Mouse (Mus musculus) small intestine, adult 2 months (tissue): ENCODE data around the gene Cd200r4. TPM values are rescaled to one million over a fixed set of nuclear protein-coding genes. Genes with fewer than 3 reads are reported as not detected.

Experiments
- H3K27ac ChIP-seq: fragments of 200-500 bp; 2 replicates; pipeline ENCODE4 v1.5.1; 2012; ENCODE audit warnings: low read depth, low read length, control low read depth, inconsistent platforms; ENCODE audit not compliant: insufficient read depth
- H3K27me3 ChIP-seq: fragments of 200-500 bp; 2 replicates; pipeline ENCODE4 v1.6.1; 2012; ENCODE audit warnings: mild to moderate bottlenecking, moderate library complexity, low read length, inconsistent platforms; ENCODE audit not compliant: control insufficient read depth, insufficient read depth
- H3K36me3 ChIP-seq: fragments of 200-500 bp; 2 replicates; pipeline ENCODE4 v1.6.1; 2012; ENCODE audit warnings: mild to moderate bottlenecking, low read length, control low read depth, inconsistent platforms; ENCODE audit not compliant: control insufficient read depth, insufficient read depth
- H3K4me1 ChIP-seq: fragments of 200-500 bp; 2 replicates; pipeline ENCODE4 v1.6.1; 2012; ENCODE audit warnings: low read length, inconsistent platforms, mixed read lengths; ENCODE audit not compliant: control insufficient read depth, insufficient read depth, insufficient read length
- H3K4me3 ChIP-seq: fragments of 200-500 bp; 2 replicates; pipeline ENCODE4 v1.5.1; 2012; ENCODE audit warnings: low read depth, mild to moderate bottlenecking, control low read depth, inconsistent platforms, low read length, moderate library complexity
- CTCF ChIP-seq: fragments of 200-500 bp; IDR thresholded peaks from 2 replicates; pipeline ENCODE4 v1.5.1; 2012; ENCODE audit warnings: low read depth, mild to moderate bottlenecking, control low read depth, inconsistent platforms, low read length, moderate library complexity, mixed read lengths; ENCODE audit not compliant: insufficient replicate concordance, insufficient read length; ENCODE audit errors: extremely low read depth
- POLR2A ChIP-seq: fragments of 200-500 bp; IDR thresholded peaks from 2 replicates; pipeline ENCODE4 v1.6.1; 2012; ENCODE audit warnings: low read depth, mild to moderate bottlenecking, control low read depth, inconsistent platforms, low read length, moderate library complexity
- WGBS: fragments of 180-500 bp; shearing (Covaris S2); methylation state at CpG from one replicate; pipeline ENCODE4 v1.1.7; 2018; 5-methylcytosine and 5-hydroxymethylcytosine counted together
- polyA plus RNA-seq: library from polyadenylated mRNA; depleted of rRNA; stranded (reverse); fragments of >200 nt; gene quantifications from 2 replicates; pipeline ENCODE4 v1.2.3, GENCODE M21; 2012

Gene Cd200r4
- polyA plus RNA-seq, 1 experiment = 1.3 TPM

DNA sequence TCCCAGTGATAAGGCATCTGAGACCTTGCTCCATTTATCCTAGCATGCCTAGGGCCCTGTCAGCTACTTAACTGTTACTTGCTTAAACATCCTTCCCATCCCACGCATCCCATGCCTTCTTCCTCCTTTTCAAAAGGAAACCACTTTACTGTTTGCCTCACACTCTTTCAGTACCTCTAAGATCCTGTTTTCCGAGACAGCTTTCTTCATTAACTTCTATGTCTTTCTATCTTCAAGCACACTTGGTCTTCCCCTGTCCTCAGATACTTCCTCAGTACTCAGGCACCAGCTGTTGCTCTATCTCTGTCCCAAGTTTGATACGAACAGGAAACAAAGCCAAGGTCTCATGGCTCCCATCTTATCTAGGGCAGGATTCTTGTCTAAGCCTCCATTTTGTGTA is 37.9 kb upstream of the Cd200r4 start:
- Histone ChIP-seq H3K27ac (no peak overlapping the region), H3K4me1 (peaks cover 2% of the 10 kb centered on the region; the same call in 1 of the 2 replicates), H3K27me3 (no peaks in the 10 kb centered on the region), H3K4me3 (no peak overlapping the region), H3K36me3 (no peaks in the 10 kb centered on the region)
- 72% methylated on average over 3 of the region's 3 CpGs for WGBS
- TF ChIP-seq CTCF (no peak), POLR2A (no peak)

DNA sequence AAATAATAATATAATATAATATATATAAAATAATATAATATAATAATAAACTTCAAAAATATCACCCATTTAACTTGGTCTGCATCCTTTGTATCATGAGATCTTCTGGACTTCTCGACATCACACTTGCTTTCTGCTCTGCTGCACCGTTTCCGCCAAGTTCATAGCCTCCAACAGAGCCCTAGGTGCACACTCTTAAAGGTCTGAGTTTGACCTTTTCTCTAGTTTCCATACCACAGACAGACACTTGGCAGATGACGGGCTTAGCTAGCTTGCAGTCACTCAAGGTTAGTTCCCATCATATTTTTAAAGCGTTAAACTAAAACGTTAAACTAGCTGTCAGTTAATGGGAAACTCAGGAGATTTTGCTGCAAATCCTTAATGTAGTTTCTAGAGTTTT is 37.3 kb upstream of the Cd200r4 start:
- TF ChIP-seq CTCF (no peak), POLR2A (no peak)
- no peak overlapping the region for H3K4me3 ChIP-seq
- 84% methylated on average over 6 of the region's 6 CpGs for WGBS
- H3K36me3 ChIP-seq = no peaks in the 10 kb centered on the region
- H3K27me3 ChIP-seq = no peaks in the 10 kb centered on the region
- H3K27ac ChIP-seq = no peak overlapping the region
- H3K4me1 ChIP-seq = peaks cover 2% of the 10 kb centered on the region; the same call in 1 of the 2 replicates

DNA sequence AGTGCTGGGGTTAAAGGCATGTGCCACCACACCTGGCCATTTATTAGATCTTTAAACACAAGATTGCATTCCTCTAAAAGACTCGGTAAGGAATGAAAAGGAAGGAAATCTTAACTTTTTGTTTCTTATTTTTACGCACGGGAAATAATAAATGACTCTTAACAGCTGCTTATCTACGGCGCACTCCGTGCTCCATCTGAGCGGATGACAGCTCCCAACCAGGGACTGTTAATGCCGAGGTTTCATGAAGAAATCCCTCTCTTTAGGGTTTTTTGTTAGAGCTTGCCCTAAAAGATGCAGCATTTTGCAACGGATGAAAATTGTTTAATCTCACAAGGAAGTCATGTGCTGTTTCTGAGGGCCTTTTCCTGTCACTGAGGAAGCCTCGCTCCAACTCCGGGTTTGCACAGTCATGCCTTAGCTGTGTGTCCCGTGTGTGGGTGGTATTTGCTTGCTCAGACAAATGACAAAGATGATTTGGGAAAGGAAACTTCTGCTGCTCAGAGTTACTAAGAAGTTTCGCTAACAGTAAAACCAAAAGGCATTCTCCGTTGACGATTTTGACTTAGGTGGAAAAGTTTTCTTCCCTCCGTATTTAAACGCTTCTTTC is 32.9 kb upstream of the Cd200r4 start:
- 53% methylated on average over 17 of the region's 17 CpGs for WGBS
- TF ChIP-seq CTCF = no peak
- TF ChIP-seq POLR2A = no peak
- H3K4me3 ChIP-seq = peak overlapping the region; percentile 3; the same call in 1 of the 2 replicates
- H3K4me1 ChIP-seq = no peaks in the 10 kb centered on the region
- no peak overlapping the region for H3K27ac ChIP-seq
- no peaks in the 10 kb centered on the region for H3K36me3 ChIP-seq
- H3K27me3 ChIP-seq = no peaks in the 10 kb centered on the region; the same call in 1 of the 2 replicates

DNA sequence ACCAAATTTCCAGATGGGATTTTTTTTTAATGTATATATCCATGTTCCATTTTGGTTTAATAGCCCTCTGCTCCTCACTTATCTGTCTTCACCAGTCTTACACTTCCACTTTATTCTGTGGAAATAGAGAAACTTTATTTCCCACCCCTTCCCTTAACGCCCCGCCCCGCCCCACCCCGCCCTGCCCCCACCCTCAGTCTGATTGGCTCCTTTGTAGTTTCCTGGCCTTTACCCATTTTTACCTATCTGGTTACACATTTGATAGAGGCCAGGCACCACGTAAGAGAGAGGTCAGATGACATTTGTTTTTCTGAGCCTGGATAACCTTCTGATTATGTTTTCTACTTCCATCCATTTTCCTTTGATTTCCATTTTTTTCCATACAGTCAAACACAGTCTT is 32.0 kb upstream of the Cd200r4 start:
- 75% methylated on average over 5 of the region's 5 CpGs for WGBS
- TF ChIP-seq POLR2A = no peak
- no peak for TF ChIP-seq CTCF
- no peak overlapping the region for H3K4me3 ChIP-seq

DNA sequence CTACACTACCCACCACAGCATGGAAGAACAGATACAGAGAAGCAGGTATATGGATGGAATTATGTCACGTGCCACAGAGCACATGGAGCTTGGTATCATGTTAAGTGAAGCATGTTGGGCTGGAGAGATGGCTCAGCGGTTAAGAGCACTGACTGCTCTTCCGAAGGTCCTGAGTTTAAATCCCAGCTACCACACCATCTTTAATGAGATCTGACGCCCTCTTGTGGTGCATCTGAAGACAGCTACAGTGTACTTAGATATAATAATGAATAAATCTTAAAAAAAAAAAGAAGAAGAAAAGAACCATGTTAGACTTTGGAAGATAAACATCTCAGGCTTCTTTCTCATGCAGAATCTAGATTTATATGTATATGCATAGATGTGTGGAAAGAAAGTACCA is 30.8 kb upstream of the Cd200r4 start:
- no peaks in the 10 kb centered on the region for H3K4me1 ChIP-seq
- TF ChIP-seq POLR2A (no peak), CTCF (no peak)

More for the DNA sequence above, 32.0 kb upstream of the Cd200r4 start:
- Histone ChIP-seq H3K27ac (no peak overlapping the region), H3K4me1 (no peaks in the 10 kb centered on the region), H3K36me3 (no peaks in the 10 kb centered on the region), H3K27me3 (no peaks in the 10 kb centered on the region; the same call in 1 of the 2 replicates)

DNA sequence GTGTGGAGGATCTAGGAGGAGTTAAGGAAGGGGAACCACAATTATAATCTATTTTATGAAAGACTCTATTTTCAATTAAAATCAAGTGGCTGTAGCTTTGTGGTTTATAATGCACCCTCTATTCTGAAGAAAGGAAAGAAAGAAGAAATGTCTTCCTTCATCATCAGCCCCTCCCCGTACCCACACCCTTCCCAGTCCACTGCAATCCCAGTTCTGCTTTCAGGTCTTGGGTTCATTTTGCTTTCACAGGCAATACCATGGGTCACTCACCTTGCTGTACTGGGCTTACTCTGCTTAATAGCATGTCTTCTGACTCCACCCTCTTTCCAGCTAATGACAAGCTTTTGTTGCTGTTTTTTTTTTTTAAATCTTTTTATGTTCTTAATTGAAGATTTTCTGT is 24.6 kb upstream of the Cd200r4 start:
- 83% methylated on average over 1 of the region's 1 CpGs for WGBS
- Histone ChIP-seq H3K36me3 (no peaks in the 10 kb centered on the region), H3K27me3 (no peaks in the 10 kb centered on the region), H3K27ac (no peak overlapping the region), H3K4me3 (no peak overlapping the region), H3K4me1 (no peaks in the 10 kb centered on the region)
- TF ChIP-seq CTCF (no peak), POLR2A (no peak)

More for the DNA sequence above, 30.8 kb upstream of the Cd200r4 start:
- Histone ChIP-seq H3K27ac (no peak overlapping the region), H3K27me3 (no peaks in the 10 kb centered on the region; the same call in 1 of the 2 replicates), H3K4me3 (no peak overlapping the region), H3K36me3 (no peaks in the 10 kb centered on the region)
- 71% methylated on average over 4 of the region's 4 CpGs for WGBS

DNA sequence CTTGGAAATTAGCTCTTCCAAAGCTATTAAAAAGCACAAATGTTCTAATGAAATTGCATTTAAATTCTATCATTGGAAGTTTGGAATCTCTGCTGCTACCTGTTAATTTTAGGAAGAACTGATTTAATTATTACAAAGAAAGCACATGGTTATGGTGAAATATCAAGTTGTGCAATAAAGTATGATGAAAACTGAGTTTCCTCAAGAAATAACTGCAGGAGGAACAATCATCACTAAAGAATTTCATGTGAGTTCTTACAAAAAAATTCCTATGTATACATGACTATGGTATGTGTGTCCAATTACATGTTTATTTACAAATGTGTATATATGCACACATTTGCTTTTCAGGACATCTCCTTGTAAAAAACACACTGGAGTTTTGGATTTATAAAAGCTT is 17.1 kb upstream of the Cd200r4 start:
- H3K27ac ChIP-seq = no peak overlapping the region
- H3K4me1 ChIP-seq = no peaks in the 10 kb centered on the region
- TF ChIP-seq POLR2A = no peak
- TF ChIP-seq CTCF = no peak
- H3K27me3 ChIP-seq = no peaks in the 10 kb centered on the region
- no peak overlapping the region for H3K4me3 ChIP-seq
- H3K36me3 ChIP-seq = no peaks in the 10 kb centered on the region
